Mouse (Mus musculus) small intestine, adult 2 months (tissue): ENCODE measurements around the gene Rnf216.

ENCODE experiments used
- CTCF ChIP-seq: fragments of 200-500 bp; IDR thresholded peaks from 2 replicates; pipeline ENCODE4 v1.5.1; 2012; ENCODE audit warnings: low read depth, mild to moderate bottlenecking, control low read depth, inconsistent platforms, low read length, moderate library complexity, mixed read lengths; ENCODE audit not compliant: insufficient replicate concordance, insufficient read length; ENCODE audit errors: extremely low read depth
- POLR2A ChIP-seq: fragments of 200-500 bp; IDR thresholded peaks from 2 replicates; pipeline ENCODE4 v1.6.1; 2012; ENCODE audit warnings: low read depth, mild to moderate bottlenecking, control low read depth, inconsistent platforms, low read length, moderate library complexity

DNA sequence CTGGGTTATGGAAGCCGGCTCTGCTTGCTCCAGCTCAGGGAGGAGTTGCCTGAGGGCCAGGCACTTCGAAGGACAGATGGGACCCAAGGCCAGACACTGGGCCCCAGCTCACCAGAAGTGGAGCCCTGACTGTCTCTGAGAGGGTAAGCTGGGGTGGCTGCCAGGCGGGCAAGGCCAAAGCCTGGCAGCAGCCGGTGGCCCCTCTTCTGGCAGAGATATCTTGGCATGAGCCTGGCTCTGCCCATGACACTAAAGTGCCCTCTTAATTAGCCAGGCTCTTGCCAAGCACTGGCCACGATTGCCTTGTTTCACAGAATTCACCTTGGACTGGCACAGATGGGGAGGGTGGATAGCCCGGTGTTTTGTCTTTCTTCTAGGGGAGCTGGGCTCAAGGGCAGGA, 162.4 kb downstream of the Rnf216 start:
- no peak for TF ChIP-seq CTCF
- TF ChIP-seq POLR2A: no peak
